Mouse (Mus musculus) lung, postnatal 25 days (tissue): ENCODE measurements around the gene Baz1b.

Experiments
- DNase-seq: peaks from one replicate; pipeline ENCODE4 v3.0.0; 2022; ENCODE audit warnings: low spot score

The Baz1b gene

GRCm38 (mm10) chr5:135236571-135236970 is 49.5 kb downstream of the Baz1b start:
- peak; percentile 37 for DNase-seq

- DNase-seq: no peak
Observed at GRCm38 (mm10) chr5:135238832-135239231, 51.8 kb downstream of the Baz1b start.

DNA sequence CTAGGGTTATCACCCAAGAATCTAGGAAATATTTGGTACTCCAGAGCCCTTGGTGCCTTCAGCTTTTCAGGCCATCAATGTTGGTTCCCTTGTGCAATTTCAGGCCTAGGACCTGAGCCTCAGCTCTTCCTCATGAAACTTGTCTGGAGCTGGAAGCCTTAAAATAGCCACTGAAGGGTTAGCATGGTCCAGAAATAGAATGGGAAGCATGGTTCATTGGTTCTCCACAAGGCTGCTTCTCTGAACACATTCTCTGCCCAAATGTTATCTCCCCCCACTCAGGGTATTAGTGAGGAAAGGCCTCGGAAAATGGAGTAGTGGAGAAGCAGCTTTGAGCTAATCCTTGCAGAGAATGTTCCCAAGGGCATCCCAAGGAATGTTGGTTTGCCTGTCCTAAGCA is 54.4 kb downstream of the Baz1b start:
- no peak for DNase-seq

GRCm38 (mm10) chr5:135242136-135242535 is 55.1 kb downstream of the Baz1b start:
- no peak for DNase-seq

- no peak for DNase-seq
Observed at GRCm38 (mm10) chr5:135242608-135243007, 55.5 kb downstream of the Baz1b start.

DNA sequence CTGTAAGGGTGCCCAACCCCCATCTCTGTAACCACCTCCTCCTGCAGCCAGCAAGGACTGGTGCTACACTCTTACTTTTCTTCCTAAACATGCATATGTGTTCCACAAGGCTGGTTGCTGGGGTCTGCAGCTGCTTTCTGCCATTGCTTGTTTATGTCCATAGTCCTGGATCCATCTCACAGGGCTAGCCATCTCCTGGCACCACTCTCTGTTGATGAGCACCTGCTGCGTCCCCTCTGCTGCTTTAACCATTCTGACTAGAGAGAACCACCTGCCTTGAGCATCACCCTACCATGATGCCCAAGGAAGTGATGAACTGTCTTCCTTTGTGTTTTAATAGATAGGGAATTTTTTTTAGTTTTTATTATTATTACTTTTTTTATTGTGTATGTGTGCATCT is 56.1 kb downstream of the Baz1b start:
- no peak for DNase-seq

GRCm38 (mm10) chr5:135246531-135246930 is 59.5 kb downstream of the Baz1b start:
- no peak for DNase-seq

- no peak for DNase-seq
Observed at GRCm38 (mm10) chr5:135247337-135247736, 60.3 kb downstream of the Baz1b start.

GRCm38 (mm10) chr5:135248956-135249676 is 62.1 kb downstream of the Baz1b start:
- no peak for DNase-seq

DNA sequence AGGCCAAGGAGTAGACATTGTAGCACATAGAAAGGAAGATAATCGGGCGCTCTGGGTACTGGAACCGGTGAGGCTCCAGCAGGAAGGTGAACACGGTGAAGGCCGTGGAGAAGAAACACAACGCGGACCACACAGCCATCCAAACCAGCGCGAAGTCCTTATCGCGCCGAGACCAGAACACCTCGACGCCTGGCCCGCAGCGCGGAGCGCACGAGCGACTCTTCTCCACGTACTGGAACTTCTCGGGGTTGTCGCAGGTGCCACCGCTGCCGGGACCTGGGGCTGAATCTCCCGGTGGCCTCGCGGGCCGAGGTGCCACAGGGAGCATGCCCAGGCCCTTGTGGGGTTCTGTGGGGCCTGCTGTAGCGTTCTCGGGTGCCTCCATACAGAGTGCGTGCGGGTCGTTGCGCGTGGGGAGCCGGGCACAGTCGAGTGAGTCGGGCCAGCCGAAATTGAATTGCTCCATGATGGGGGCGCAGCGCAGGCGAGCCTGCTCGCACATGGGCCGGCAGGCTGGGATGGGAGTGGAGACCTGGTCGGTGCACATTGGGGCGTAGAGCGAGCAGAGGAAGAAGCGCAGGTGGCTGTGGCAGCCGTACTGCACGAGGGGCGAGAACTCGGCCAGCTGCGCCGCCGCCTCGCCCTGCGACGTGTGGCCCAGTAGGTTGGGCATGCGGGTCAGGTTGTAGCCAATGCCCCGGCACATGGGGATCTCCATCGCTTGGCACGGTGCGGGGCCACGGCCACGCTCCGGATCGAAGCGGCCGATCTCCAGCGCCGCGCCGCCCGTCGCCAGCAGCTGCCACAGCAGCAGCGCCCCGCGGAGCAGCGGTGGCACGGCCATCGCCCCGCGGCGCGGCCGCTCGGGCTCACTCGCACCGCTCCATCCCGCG is 63.4 kb downstream of the Baz1b start:
- no peak for DNase-seq

GRCm38 (mm10) chr5:135251079-135251454 is 64.0 kb downstream of the Baz1b start, which contains the start of gene Fzd9:
Gene Fzd9, minus strand, starts transcription at chr5:135251230.
- DNase-seq: peak; percentile 68

DNA sequence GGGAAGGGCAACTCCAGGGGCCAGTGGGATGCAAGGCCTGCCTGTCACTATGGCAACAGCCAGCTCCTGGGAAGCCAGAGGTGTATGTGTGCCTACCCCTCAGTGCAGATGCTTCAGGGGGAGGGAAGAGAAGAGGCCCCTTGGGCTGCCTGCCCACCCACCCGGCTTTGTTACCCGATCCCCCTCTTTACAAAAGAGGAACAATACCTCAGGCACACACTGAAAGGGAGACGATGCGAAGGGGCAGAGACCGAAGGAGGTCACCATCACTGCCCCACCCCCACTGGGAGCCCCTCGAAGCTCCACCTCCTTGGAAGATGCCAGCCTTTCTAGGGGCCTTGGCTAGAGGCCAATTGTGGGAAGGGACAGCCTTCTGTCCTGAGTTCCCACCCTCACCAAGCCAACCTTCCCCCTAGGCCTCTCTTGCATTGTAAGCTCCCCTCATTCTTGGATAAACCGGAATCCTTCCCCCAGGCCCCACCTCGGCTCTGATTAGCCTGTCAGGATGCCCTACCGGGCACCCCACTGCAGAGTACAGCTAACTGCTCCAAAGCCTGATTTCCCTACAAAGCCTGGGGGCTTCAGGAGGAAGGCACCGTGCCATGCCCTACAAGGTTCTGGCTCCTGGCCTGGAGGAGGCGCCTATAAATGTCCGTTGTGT is 66.8 kb downstream of the Baz1b start:
- DNase-seq: no peak

GRCm38 (mm10) chr5:135256166-135256565 is 69.1 kb downstream of the Baz1b start:
- no peak for DNase-seq

- DNase-seq: no peak
Observed at GRCm38 (mm10) chr5:135257559-135257958, 70.5 kb downstream of the Baz1b start.

GRCm38 (mm10) chr5:135258280-135259150 is 71.5 kb downstream of the Baz1b start:
- DNase-seq: no peak

- DNase-seq: peak; percentile 46
Observed at GRCm38 (mm10) chr5:135263866-135264503, 76.9 kb downstream of the Baz1b start.

- DNase-seq: peak; percentile 45
Observed at GRCm38 (mm10) chr5:135264548-135264947, 77.5 kb downstream of the Baz1b start.

- DNase-seq: no peak
Observed at GRCm38 (mm10) chr5:135269451-135269850, 82.4 kb downstream of the Baz1b start.

GRCm38 (mm10) chr5:135270361-135270760 is 83.3 kb downstream of the Baz1b start:
- DNase-seq: no peak

DNA sequence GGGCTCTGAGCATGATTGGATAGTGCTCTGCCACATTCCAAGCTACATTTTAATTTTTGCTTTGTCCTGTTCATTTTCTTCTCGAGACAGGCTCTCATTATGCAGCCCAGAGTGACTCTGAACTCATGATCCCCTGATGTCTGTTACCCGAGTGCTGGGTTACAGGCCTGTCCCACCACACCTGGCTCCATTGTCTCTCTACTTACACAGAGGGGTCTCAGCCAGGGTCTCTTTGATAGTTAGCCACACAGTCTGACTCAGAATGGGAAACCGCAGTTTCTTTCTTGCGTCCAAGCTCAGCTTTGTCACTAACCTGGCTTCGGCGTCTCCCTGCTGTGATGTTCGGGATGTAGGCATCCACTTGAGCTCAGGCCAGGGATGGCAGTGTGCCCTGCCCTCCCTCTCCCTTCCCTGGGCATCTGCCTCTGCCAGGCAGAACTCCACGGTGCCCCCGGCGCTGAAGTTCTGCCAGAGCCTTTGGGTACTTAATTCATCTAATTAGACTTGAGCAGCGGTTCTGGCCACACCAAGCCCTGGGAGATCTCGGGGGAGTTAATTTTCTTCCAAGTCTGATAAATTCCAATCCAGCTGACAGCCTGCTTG is 84.6 kb downstream of the Baz1b start:
- no peak for DNase-seq
